Mouse (Mus musculus): ENCODE data around the gene Tcap.

DNA sequence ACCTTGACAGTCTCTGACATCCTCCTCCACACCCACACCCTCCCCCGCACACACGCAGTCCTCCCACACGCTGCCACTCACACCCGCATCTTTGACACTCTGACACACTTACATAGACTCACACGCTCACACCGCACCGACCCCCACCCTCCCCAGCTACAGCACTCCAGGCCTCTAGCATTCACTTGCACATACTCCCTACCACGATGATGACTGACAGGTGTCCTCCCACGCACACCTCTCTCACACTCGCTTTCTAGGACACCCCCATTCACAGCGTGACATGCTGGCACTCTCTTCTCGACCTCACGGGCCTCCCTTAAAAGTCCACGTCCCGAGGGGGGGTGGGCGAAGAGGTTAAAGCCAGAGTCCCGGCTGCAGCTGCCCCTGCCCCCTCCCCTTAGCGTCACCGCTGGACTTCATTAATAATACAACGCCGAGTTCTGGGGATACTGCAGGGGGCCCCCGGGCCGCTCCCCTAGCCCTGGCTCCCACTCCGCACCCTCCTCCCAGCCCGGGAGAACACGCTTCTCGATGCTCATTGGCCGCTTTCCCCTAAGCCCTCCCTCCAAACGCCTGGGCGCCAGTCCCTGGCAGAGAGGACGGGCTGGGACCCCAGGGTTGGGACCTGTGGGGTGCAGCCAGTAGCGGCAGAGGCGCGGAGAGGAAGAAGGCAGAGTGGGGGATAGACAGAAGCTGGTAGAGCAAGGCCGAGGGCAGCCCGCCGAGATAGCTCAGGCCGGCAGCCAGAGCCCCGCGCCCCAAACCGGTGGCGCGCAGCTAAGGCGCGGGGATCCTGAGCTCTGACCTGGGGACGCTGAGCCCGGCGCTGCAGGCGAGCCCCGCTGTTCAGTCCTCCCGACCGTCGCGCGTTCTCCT lies 35.3 kb upstream of the Tcap start, which contains the start of gene Ppp1r1b:
- TF ChIP-seq GATA1 (IDR thresholded peaks at IDR 0.05; ENCODE audit: low read length) (no peak), TAL1 (IDR thresholded peaks at IDR 0.05; ENCODE audit: low read length) (no peak)
